In genomic region chr12:86807795-86808128, GRCm38 (mm10) we compare ENCODE assay signal across 9 mouse cellular contexts.
DNase-seq lines count a peak whose midpoint lies in the region; ATAC-seq and TF ChIP-seq lines count a peak whose summit lies in the region.
"Had no signal": no experiment of that assay in that cellular context is flagged by ENCODE, and none has a peak within 500 bp of the region (broad histone marks: within the 10 kb centered on the region; RNA-seq: fewer than 3 reads in every experiment).

No protein-coding gene starts in this region.

- no peak for DNase-seq in intestine, embryonic 14.5 days (ENCODE audit: low spot score)
- DNase-seq in embryonic facial prominence, embryonic 10.5 days (ENCODE audit: low spot score), result no peak
- no peak for DNase-seq in ovary, adult 18-20 months (ENCODE audit: low spot score)
- no peak for DNase-seq in right cerebral cortex, postnatal 10 days (ENCODE audit: low spot score in 2 of 2)
- DNase-seq in urinary bladder, postnatal 36 days (ENCODE audit: low spot score in 2 of 2), result no peak

- 29% methylated on average over 4 of the region's 4 CpGs for WGBS in intestine, embryonic 14.5 days
- 59% methylated on average over 4 of the region's 4 CpGs for WGBS in intestine, postnatal 0 days
- 42% methylated on average over 4 of the region's 4 CpGs for WGBS in embryonic facial prominence, embryonic 10.5 days
- 31% methylated on average over 4 of the region's 4 CpGs for WGBS in hindbrain, embryonic 12.5 days
- WGBS in midbrain, embryonic 15.5 days, result 14% methylated on average over 4 of the region's 4 CpGs

- no peak for ATAC-seq in intestine, embryonic 14.5 days (replicated peaks; ENCODE audit: low FRiP score, low TSS enrichment, low read depth)
- ATAC-seq in intestine, postnatal 0 days, result no peak
- ATAC-seq in hindbrain, embryonic 12.5 days (ENCODE audit: low FRiP score), result no peak; the same call in 1 of the 2 replicates
- peak; percentile 5; the same call in 1 of the 2 replicates for ATAC-seq in midbrain, embryonic 15.5 days (replicated peaks)

- no peak overlapping the region for H3K4me2 ChIP-seq in intestine, embryonic 14.5 days (ENCODE audit: low read length)
- H3K4me2 ChIP-seq in intestine, postnatal 0 days (replicated peaks; ENCODE audit: low read depth), result no peak overlapping the region
- H3K4me2 ChIP-seq in hindbrain, embryonic 12.5 days (replicated peaks), result peak overlapping the region; percentile 43
- peak overlapping the region; percentile 45 for H3K4me2 ChIP-seq in midbrain, embryonic 15.5 days

- no peak overlapping the region for H3K9ac ChIP-seq in intestine, embryonic 14.5 days (ENCODE audit: low read length)
- H3K9ac ChIP-seq in intestine, postnatal 0 days (ENCODE audit: low read depth, low read length), result no peak overlapping the region
- 0 out of 2 replicates have a peak overlapping the region, but pooled peaks have one; percentile 18 for H3K9ac ChIP-seq in hindbrain, embryonic 12.5 days
- H3K9ac ChIP-seq in midbrain, embryonic 15.5 days, result peak overlapping the region; percentile 31

- no peak overlapping the region for H3K4me3 ChIP-seq in intestine, embryonic 14.5 days (ENCODE audit: low read depth, low read length)
- H3K4me3 ChIP-seq in intestine, postnatal 0 days (ENCODE audit: low read depth, low read length), result no peak overlapping the region
- H3K4me3 ChIP-seq in embryonic facial prominence, embryonic 10.5 days, result peak overlapping the region; percentile 28; the same call in 1 of the 2 replicates
- no peak overlapping the region for H3K4me3 ChIP-seq in hindbrain, embryonic 12.5 days
- no peak overlapping the region for H3K4me3 ChIP-seq in midbrain, embryonic 15.5 days
- H3K4me3 ChIP-seq: megakaryocyte, embryonic 14.5 days had no signal

- H3K36me3 ChIP-seq in intestine, embryonic 14.5 days (ENCODE audit: control insufficient read depth, insufficient read depth, low read length), result no peaks in the 10 kb centered on the region
- H3K36me3 ChIP-seq in intestine, postnatal 0 days (ENCODE audit: control insufficient read depth, insufficient read depth), result no peaks in the 10 kb centered on the region
- H3K36me3 ChIP-seq in embryonic facial prominence, embryonic 10.5 days (replicated peaks), result no peaks in the 10 kb centered on the region
- H3K36me3 ChIP-seq in hindbrain, embryonic 12.5 days, result no peaks in the 10 kb centered on the region
- H3K36me3 ChIP-seq in midbrain, embryonic 15.5 days (replicated peaks), result no peaks in the 10 kb centered on the region

- TF ChIP-seq CTCF in intestine, postnatal 0 days (IDR thresholded peaks at IDR 0.05; ENCODE audit: low read depth), result no peak

- peaks cover 52% of the 10 kb centered on the region for H3K4me1 ChIP-seq in intestine, embryonic 14.5 days (replicated peaks; ENCODE audit: control insufficient read depth, insufficient read depth, low read length)
- H3K4me1 ChIP-seq in intestine, postnatal 0 days (replicated peaks; ENCODE audit: control insufficient read depth, insufficient read depth, low read length), result no peaks in the 10 kb centered on the region
- peaks cover 94% of the 10 kb centered on the region for H3K4me1 ChIP-seq in embryonic facial prominence, embryonic 10.5 days
- peaks cover 77% of the 10 kb centered on the region for H3K4me1 ChIP-seq in hindbrain, embryonic 12.5 days
- peaks cover 98% of the 10 kb centered on the region for H3K4me1 ChIP-seq in midbrain, embryonic 15.5 days

- H3K27me3 ChIP-seq in intestine, embryonic 14.5 days (replicated peaks; ENCODE audit: control insufficient read depth, insufficient read depth, low read length), result no peaks in the 10 kb centered on the region
- H3K27me3 ChIP-seq in intestine, postnatal 0 days (replicated peaks; ENCODE audit: control insufficient read depth, insufficient read depth, low read length), result peaks cover 3% of the 10 kb centered on the region; the same call in 1 of the 2 replicates
- H3K27me3 ChIP-seq in embryonic facial prominence, embryonic 10.5 days (replicated peaks; ENCODE audit: low read depth, poor library complexity, severe bottlenecking), result peaks cover 16% of the 10 kb centered on the region
- H3K27me3 ChIP-seq in hindbrain, embryonic 12.5 days, result no peaks in the 10 kb centered on the region
- no peaks in the 10 kb centered on the region for H3K27me3 ChIP-seq in midbrain, embryonic 15.5 days (replicated peaks)
- H3K27me3 ChIP-seq: megakaryocyte, embryonic 14.5 days had no signal

- peak overlapping the region; percentile 75 for H3K27ac ChIP-seq in intestine, embryonic 14.5 days (ENCODE audit: low read depth)
- H3K27ac ChIP-seq in intestine, postnatal 0 days (ENCODE audit: low read depth, low read length), result no peak overlapping the region
- peak overlapping the region; percentile 84 for H3K27ac ChIP-seq in embryonic facial prominence, embryonic 10.5 days (replicated peaks)
- H3K27ac ChIP-seq in hindbrain, embryonic 12.5 days, result peak overlapping the region; percentile 98
- H3K27ac ChIP-seq in midbrain, embryonic 15.5 days, result peak overlapping the region; percentile 96

- H3K9me3 ChIP-seq in intestine, embryonic 14.5 days (ENCODE audit: control insufficient read depth, low read length), result no peaks in the 10 kb centered on the region
- no peaks in the 10 kb centered on the region for H3K9me3 ChIP-seq in intestine, postnatal 0 days (ENCODE audit: control insufficient read depth)
- H3K9me3 ChIP-seq in embryonic facial prominence, embryonic 10.5 days, result no peaks in the 10 kb centered on the region
- H3K9me3 ChIP-seq in hindbrain, embryonic 12.5 days (replicated peaks), result no peaks in the 10 kb centered on the region
- H3K9me3 ChIP-seq in midbrain, embryonic 15.5 days, result no peaks in the 10 kb centered on the region
- H3K9me3 ChIP-seq: megakaryocyte, embryonic 14.5 days had no signal

Comparison
In these comparisons a context has a peak if more than half of its experiments do, and no peak if none do; other contexts are left out.
1. H3K4me2 ChIP-seq: peak in hindbrain, embryonic 12.5 days (single experiment) and midbrain, embryonic 15.5 days (single experiment); none in intestine, embryonic 14.5 days (single experiment) and intestine, postnatal 0 days (single experiment).
2. H3K9ac ChIP-seq: peak in hindbrain, embryonic 12.5 days (single experiment) and midbrain, embryonic 15.5 days (single experiment); none in intestine, embryonic 14.5 days (single experiment) and intestine, postnatal 0 days (single experiment).